Mouse (Mus musculus): Measurements from ENCODE around the gene Vsig2. TPM values are rescaled to one million over a fixed set of nuclear protein-coding genes. Genes with fewer than 3 reads are reported as not detected.
A peak's percentile ranks its signal among the peaks of the same experiment; 100 is the strongest.

The Vsig2 gene
- polyA plus RNA-seq, 1 experiment from 2014 or later: 0.29 TPM

DNA sequence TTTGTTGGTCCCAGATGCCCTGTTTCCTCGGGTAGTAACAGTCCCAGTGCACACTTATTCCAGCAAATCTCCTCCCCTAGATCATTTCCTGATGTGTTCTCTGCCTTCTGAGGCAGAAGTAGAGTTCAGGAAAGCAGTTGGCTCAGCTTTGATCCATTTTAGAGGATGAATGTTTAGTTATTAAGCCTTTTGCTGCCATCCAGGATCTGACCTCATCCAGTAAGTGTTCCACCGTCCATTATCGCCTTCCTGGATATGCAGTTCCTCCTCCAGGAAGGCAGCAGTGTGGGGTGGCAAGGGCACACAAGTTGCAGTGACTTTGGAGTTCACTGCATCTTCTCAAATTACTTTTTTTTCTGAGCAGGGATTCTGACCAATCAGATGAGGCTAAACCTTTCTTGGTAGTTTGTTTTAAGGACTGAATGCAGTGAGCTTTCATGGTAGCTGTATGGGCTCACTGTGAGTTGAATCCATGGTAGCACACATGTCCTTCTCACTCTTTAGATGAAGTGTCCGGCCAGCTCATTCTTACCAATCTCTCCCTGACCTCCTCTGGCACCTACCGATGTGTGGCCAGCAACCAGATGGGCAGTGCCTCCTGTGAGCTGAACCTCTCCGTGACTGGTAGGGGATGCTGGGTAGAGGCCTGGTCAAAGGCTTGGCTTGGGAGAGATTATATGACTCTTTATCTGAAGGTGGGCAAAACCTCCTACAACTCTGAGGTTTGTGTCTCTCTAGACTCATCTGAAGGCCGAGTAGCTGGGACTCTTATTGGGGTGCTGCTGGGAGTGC is 3.0 kb downstream of the Vsig2 start:
- Histone ChIP-seq H3K4me3 (no peak overlapping the region), H3K27me3 (ENCODE audit: poor library complexity, severe bottlenecking) (peaks cover 97% of the 10 kb centered on the region), H3K9me3 (no peaks in the 10 kb centered on the region), H3K4me1 (peaks cover 40% of the 10 kb centered on the region), H3K27ac (no peak overlapping the region), H3K36me3 (replicated peaks) (no peaks in the 10 kb centered on the region)
- no peak for DNase-seq (ENCODE audit: extremely low spot score, low spot score)
- 78% methylated on average over 7 of the region's 7 CpGs for WGBS

DNA sequence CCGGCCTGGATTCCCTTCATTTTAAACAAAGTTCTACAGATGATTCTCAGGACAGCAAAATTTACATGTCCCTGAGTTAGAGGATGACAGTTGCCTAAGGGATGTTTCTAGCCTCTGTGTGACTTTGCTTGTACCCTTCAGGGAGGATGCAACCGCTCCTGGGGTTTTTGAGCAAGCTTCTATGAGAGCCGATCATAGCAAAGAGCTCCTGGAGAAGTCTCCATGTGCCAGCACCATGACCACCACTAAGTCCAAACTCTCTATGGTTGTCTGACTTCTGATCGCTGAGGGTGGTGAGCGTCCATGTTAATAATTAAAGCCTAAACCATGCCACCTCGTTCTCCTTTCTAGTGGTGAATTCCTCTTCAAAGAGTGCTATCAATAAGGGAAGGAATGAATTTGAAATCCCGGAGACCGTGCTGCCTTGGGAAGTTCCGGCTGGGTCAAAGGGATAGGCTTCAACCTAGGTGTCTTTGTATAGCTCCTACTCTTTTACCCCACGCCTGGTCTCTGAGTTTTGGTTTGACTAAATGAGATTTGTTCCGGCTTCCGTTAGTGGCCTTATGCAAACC is 4.9 kb downstream of the Vsig2 start:
- Histone ChIP-seq H3K4me1 (peaks cover 31% of the 10 kb centered on the region), H3K27ac (no peak overlapping the region), H3K27me3 (ENCODE audit: poor library complexity, severe bottlenecking) (peaks cover 100% of the 10 kb centered on the region), H3K9me3 (no peaks in the 10 kb centered on the region), H3K4me3 (peak overlapping the region; percentile 45), H3K36me3 (replicated peaks) (no peaks in the 10 kb centered on the region)
- 33% methylated on average over 12 of the region's 12 CpGs for whole genome bisulfite sequencing
- DNase-seq (ENCODE audit: extremely low spot score, low spot score): no peak

DNA sequence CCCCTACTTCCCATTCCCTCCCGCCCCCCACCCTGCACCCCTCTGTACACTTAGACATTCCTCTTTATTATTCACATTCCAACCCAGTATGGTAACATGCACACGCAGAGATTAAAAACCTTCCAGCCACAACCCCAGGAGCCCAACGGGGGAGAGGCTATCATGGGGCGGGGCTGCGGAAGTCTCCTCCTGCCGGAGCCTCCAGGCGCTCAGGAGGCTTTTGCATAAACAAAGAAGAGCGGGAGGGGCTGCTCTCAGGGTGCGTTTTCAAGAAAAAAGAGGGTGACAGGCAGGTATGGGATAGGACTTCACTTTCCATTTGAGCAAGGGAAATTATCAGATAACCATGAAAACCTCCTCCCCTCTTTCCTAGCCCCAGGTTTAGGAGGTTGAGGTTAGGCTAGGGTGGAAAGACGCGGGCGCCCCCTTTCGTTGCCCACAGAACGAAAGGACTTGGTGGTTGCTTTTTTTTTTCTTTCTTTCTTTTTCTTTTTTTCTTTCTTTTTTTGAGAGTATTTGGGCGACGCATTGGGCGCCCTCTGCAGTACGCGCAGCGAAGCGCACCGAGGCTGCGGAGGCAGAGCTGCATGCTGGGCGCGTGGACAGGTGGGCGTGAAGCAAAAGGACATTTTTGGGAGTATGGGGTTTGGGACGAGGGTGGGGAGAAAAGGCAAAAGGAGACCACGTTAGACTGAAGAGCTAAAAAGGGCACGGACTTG is 5.6 kb downstream of the Vsig2 start:
- Histone ChIP-seq H3K4me1 (peaks cover 24% of the 10 kb centered on the region), H3K27me3 (ENCODE audit: poor library complexity, severe bottlenecking) (peaks cover 100% of the 10 kb centered on the region), H3K36me3 (replicated peaks) (no peaks in the 10 kb centered on the region), H3K4me3 (peak overlapping the region; percentile 45), H3K9me3 (no peaks in the 10 kb centered on the region), H3K27ac (0 out of 2 replicates have a peak overlapping the region, but pooled peaks have one; percentile 30)
- under 1% methylated on average over 29 of the region's 29 CpGs for WGBS
- peak; percentile 56 for DNase-seq (ENCODE audit: extremely low spot score, low spot score)

DNA sequence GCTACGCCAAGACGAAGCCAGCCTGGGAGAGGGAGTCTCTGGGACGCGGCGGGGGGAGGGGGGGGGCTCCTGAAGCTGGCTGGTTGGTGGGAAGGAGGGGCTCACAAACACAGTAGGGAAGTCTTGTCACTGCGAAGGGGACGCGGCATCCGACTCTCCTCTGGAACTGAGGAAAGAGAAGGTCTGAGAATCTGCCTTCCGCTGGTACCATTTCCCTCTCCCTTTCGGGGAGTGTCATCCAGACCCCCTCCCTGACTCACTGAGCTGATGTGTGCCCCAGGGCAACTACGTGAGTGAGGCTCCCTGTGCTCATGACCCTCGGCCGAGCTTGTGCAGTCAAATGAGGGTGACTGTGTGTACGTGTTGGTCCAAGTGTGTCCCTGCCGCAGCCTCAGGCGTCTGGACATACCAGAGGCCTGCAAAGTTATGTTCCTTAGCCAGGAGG is 6.1 kb downstream of the Vsig2 start:
- Histone ChIP-seq H3K9me3 (no peaks in the 10 kb centered on the region), H3K4me1 (peaks cover 22% of the 10 kb centered on the region), H3K27me3 (ENCODE audit: poor library complexity, severe bottlenecking) (peaks cover 100% of the 10 kb centered on the region), H3K27ac (no peak overlapping the region), H3K4me3 (peak overlapping the region; percentile 45), H3K36me3 (replicated peaks) (no peaks in the 10 kb centered on the region)
- DNase-seq (ENCODE audit: extremely low spot score, low spot score): no peak
- WGBS: 5% methylated on average over 17 of the region's 17 CpGs

DNA sequence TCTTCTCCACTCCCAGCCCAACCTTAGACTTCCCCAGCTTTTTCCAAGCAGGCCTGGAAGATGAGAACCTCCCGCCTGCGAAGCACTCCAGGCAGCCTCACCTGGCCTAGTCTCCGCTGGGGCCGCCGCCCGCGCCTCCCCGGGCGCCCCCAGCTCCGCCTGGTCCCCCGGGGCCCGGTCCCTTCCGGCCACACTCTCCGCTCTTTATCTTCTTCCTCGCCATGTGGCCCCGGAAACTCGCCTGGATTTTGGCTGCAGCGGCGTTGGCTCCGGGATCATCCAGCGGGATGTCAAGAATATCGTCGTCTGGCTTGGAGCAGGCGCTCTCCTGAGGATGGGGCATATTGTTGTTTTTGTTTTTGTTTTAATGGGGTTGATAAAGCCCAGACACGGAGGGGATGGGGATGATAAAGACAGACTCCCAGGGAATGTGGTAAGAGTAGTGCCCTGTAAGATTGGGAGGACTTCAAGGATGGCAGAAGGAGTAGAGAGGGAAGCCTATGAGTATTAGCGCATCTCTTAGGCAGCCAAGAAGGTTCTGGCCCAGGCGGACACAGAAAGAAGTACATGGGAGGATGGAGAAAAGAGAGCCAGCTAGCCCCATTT is 6.9 kb downstream of the Vsig2 start:
- H3K9me3 ChIP-seq: no peaks in the 10 kb centered on the region
- H3K27ac ChIP-seq: no peak overlapping the region
- DNase-seq (ENCODE audit: extremely low spot score, low spot score): no peak
- no peaks in the 10 kb centered on the region for H3K36me3 ChIP-seq (replicated peaks)
- 6% methylated on average over 27 of the region's 27 CpGs for WGBS
- H3K27me3 ChIP-seq (ENCODE audit: poor library complexity, severe bottlenecking): peaks cover 100% of the 10 kb centered on the region
- H3K4me3 ChIP-seq: peak overlapping the region; percentile 19; the same call in 1 of the 2 replicates
- peaks cover 22% of the 10 kb centered on the region for H3K4me1 ChIP-seq

DNA sequence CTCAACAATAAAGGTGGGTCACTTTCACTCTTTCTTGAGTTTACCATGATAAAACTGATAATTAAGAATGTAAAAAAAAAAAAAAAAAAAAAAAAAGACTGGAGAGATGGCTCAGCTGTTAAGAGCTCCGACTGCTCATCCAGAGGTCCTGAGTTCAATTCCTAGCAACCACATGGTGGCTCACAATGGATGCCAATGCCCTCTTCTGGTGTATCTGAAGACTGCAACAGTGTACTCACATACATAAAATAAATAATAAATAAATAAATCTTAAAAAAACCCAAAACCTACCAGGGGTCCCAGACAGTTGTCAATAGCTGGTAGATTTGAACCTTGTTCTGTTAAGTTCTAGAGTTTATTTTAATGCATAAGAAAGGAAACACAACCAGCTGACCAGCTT is 7.8 kb downstream of the Vsig2 start:
- DNase-seq (ENCODE audit: extremely low spot score, low spot score): no peak
- Histone ChIP-seq H3K9me3 (no peaks in the 10 kb centered on the region), H3K27ac (no peak overlapping the region), H3K27me3 (ENCODE audit: poor library complexity, severe bottlenecking) (peaks cover 100% of the 10 kb centered on the region), H3K4me3 (no peak overlapping the region), H3K36me3 (replicated peaks) (no peaks in the 10 kb centered on the region), H3K4me1 (peaks cover 25% of the 10 kb centered on the region)
- WGBS: 53% methylated on average over 1 of the region's 1 CpGs

DNA sequence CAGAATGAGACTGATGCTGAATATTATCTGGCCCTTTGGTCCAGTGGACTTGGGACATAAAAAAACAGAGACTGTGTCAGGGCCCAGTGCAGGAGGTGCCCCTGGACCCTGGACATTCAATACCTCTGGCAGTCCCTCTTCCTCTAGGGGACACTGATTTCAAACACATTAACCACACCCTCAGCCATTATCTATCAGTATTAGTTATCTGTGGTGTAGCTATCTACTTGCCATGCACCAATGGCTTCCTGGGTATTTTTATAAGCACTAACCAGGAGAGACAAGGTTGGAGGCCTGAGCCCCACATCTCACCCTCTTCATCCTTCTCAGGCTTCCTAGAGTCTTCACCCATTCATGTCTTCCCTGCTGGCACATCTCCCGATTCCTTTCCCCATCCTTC is 11.4 kb downstream of the Vsig2 start:
- no peak for DNase-seq (ENCODE audit: extremely low spot score, low spot score)
- no peak overlapping the region for H3K27ac ChIP-seq
- H3K4me1 ChIP-seq: peaks cover 30% of the 10 kb centered on the region
- 55% methylated on average over 1 of the region's 1 CpGs for WGBS
- no peaks in the 10 kb centered on the region for H3K9me3 ChIP-seq
- no peak overlapping the region for H3K4me3 ChIP-seq
- H3K27me3 ChIP-seq (ENCODE audit: poor library complexity, severe bottlenecking): peaks cover 100% of the 10 kb centered on the region
- H3K36me3 ChIP-seq (replicated peaks): no peaks in the 10 kb centered on the region

DNA sequence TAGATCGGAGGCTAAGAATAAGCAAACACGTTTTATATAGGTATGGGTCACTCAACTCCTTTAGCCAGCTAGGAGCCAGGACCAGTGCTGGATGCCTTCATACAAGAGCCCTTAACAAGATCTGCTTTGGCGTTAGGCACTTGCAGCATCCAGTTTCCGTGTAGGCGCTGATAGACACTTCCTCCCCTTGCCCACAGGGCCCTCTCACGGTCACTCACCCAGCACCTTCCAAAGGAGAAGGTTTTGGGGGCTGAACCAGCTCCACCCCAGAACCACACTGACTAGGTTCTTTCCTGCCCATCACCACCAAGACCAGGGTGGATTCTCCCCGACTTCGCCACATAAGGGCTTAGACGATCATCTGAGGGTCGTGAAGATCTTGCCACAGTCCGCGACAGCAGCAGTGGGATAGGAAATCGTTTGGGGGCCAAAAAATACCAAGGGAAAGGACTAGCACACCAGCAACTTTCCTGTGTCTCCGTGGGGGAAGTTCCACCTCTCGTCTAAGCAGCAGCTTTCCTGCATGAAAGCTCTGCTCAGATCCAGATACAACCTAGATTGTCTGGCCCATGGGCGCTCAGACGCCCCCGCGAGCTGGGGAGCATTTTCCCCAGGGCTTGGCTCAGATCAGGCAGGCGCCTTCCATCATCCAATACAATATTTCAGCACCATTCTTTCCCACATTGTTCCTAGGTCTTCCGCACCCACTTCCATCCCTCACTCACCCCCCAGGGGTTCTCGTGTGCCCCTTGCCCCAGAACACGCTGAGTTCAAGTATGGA is 12.9 kb downstream of the Vsig2 start:
- Histone ChIP-seq H3K27me3 (ENCODE audit: poor library complexity, severe bottlenecking) (peaks cover 99% of the 10 kb centered on the region), H3K4me1 (peaks cover 28% of the 10 kb centered on the region), H3K27ac (peak overlapping the region; percentile 40; the same call in 1 of the 2 replicates), H3K4me3 (peak overlapping the region; percentile 57), H3K9me3 (no peaks in the 10 kb centered on the region), H3K36me3 (replicated peaks) (no peaks in the 10 kb centered on the region)
- WGBS: 3% methylated on average over 23 of the region's 23 CpGs
- DNase-seq (ENCODE audit: extremely low spot score, low spot score): no peak

DNA sequence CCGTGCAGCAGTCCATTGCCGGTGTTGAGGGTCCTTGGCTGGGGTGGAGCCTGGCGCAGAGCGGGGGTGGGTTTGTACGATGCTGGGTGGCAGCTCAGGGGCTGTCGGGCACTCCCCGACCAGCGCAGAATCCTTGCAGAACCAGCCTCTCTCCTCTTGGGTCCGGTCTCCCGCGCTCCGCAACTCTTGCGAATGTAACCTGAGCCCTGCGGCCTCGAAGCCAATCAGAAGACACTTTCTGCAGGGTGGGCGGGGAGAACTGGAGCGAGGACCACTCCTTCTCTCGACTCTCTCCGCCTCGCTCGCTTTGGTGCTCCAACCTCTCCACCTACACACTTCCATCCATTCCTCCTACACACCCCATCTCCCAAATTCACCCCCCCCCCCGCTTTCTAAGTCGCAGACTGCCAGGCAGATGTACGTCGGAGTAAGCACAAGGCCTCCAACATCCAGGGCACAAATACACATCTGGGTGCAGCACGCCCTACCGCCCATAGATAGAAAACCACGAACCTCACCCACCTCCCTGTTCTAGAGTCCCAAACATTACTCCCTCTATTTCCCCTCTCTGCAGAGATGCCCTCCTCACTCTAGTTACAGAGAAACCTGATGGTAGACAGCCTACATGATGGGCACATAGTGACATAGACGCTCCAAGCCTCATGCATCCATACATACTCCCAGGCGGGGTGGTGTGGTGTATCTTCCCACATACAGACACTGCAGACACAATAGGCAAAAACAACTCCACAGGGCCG is 13.7 kb downstream of the Vsig2 start, which contains the start of gene Nrgn:
TSS of gene Nrgn (minus strand) at position 369 of the 758 bp plus-strand sequence.
- 5% methylated on average over 30 of the region's 31 CpGs for WGBS
- Histone ChIP-seq H3K4me3 (peak within 1 kb of the TSS; percentile 57), H3K27me3 (ENCODE audit: poor library complexity, severe bottlenecking) (peaks cover 94% of the 10 kb centered on the region), H3K36me3 (replicated peaks) (no peaks in the 10 kb centered on the region), H3K4me1 (peaks cover 28% of the 10 kb centered on the region), H3K27ac (peak within 1 kb of the TSS; percentile 40; the same call in 1 of the 2 replicates), H3K9me3 (no peaks in the 10 kb centered on the region)
- DNase-seq (ENCODE audit: extremely low spot score, low spot score): peak; percentile 88

DNA sequence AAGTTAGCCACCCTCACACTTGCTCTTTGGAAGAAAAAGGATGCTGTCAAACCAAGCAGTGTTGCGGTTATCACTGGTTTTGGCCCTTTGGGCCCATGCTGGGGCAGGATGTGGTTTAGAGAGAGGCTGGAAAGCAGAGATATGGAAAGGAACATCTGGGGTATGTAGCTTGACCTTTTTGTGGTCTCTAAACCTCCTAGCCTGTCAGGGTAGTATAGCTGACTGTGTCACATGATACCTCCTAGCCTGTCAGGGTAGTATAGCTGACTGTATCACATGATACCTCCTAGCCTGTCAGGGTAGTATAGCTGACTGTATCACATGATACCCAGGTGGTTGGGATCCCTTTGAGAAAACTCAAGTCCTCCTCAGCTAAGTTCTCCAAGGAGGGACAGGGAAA is 15.2 kb downstream of the Vsig2 start:
- no peak overlapping the region for H3K27ac ChIP-seq
- H3K4me3 ChIP-seq: no peak overlapping the region
- H3K9me3 ChIP-seq: no peaks in the 10 kb centered on the region
- peaks cover 28% of the 10 kb centered on the region for H3K4me1 ChIP-seq
- no peaks in the 10 kb centered on the region for H3K36me3 ChIP-seq (replicated peaks)
- no peak for DNase-seq (ENCODE audit: extremely low spot score, low spot score)
- peaks cover 84% of the 10 kb centered on the region for H3K27me3 ChIP-seq (ENCODE audit: poor library complexity, severe bottlenecking)
- 90% methylated on average over 1 of the region's 1 CpGs for WGBS

DNA sequence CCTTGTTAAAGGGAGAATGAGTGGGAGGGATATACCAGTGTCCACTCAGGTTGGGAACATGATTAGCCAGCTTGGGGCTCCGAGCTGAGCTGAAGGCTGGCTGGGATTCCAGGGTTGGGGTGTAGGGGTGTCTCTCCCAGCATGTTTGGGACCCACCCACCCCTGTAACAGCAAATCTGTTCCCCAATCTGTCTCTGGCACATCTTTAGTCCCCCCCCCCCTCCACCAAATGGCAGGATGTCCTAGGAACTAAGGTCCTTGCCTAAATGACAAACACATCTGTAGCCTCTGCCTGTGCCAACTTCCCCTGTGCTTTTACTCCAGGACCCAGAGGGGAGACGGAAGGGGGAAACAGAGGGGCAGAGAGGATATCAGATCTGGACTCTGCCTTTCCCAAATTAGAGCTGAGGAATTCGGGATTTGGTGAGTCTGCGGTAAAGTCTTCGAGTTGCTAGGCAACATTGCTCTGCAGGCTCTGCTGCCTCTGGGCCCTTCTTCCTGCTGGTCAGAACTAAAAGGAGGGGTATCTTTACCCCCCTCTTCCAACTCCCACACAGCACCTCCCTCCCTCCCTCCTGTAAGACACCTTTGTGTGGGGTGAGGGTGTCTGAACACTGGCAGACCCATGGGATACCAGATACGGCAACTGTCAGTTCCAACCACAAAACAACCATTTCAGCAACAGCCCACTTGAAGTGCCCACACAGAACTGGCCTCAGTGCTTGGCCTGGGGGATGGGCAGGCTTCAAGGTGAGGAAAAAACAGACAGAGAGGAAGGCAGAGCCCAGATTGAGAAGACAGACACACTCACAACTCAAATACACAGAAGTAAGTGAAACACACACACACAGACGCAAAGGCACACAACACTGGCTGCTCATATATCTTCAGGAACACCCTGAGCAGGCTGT is 16.0 kb downstream of the Vsig2 start, which contains the start of gene Siae:
TSS of gene Siae (plus strand) at position 861 of the 911 bp plus-strand sequence.
- WGBS: 20% methylated on average over 7 of the region's 7 CpGs
- H3K27ac ChIP-seq: no peak within 1 kb of the TSS
- H3K4me3 ChIP-seq: no peak within 1 kb of the TSS
- H3K36me3 ChIP-seq (replicated peaks): no peaks in the 10 kb centered on the region
- H3K27me3 ChIP-seq (ENCODE audit: poor library complexity, severe bottlenecking): peaks cover 76% of the 10 kb centered on the region
- no peak for DNase-seq (ENCODE audit: extremely low spot score, low spot score)
- H3K9me3 ChIP-seq: no peaks in the 10 kb centered on the region
- H3K4me1 ChIP-seq: peaks cover 28% of the 10 kb centered on the region

All from forebrain, embryonic 10.5 days (tissue).